Mouse (Mus musculus): Measurements from ENCODE around the gene Slc46a1.

DNA sequence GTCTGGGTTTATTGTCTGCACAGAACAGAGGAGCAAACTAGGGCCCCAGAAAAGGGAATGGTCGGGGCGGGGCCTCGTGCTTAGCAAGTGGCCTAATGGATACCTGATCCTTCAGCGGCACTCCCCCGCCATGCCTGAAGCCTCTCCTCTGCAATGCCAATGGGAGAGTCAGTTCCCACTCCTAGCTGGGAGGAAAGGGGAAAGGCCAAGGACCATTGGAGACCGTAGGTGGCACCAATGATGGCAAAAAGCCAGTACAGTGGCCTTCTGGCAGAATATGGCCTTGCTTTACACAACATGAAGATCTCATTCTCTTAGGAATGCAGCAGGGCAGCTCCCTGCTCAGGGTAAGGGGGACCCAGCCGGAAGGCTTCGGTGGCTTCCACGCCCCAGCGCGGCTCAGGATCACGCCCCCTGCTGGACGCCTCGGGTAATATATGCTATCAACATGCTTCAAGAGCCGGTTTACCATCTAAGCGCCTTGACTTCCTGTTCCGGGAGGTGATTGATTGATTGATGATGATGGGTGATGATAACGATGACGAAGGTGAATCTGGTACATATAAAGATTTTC is 29.6 kb upstream of the Slc46a1 start:
- TF ChIP-seq POLR2A (IDR thresholded peaks at IDR 0.05; ENCODE audit: low read depth, low read length) (no peak), CTCF (IDR thresholded peaks at IDR 0.05; ENCODE audit: borderline replicate concordance, insufficient read depth, low read length) (peak; percentile 30; the same call in 1 of the 2 replicates)
